Mouse (Mus musculus) forebrain, embryonic 10.5 days (tissue): Measurements from ENCODE around the gene Rnf169. TPM values are rescaled to one million over a fixed set of nuclear protein-coding genes. Genes with fewer than 3 reads are reported as not detected.
"Not testable (repeated sequence)": the region's sequence is repeated elsewhere in the genome, so short reads cannot be mapped to it uniquely, and the experiment has no call there.

Source experiments
- DNase-seq: peaks from one replicate; pipeline ENCODE4 v3.0.0-alpha.2; 2017; ENCODE audit warnings: low spot score; ENCODE audit errors: extremely low spot score
- H3K27ac ChIP-seq: fragments of 300-500 bp; sonication (generic); 2 replicates; pipeline ENCODE4 v1.5.1; 2016; ENCODE audit warnings: mild to moderate bottlenecking
- H3K27me3 ChIP-seq: fragments of 300-500 bp; sonication (generic); 2 replicates; pipeline ENCODE4 v1.6.1; 2016; ENCODE audit warnings: mild to moderate bottlenecking; ENCODE audit not compliant: poor library complexity, severe bottlenecking
- H3K36me3 ChIP-seq: fragments of 300-500 bp; sonication (generic); replicated peaks from 2 replicates; pipeline ENCODE4 v1.6.1; 2016; ENCODE audit warnings: mild to moderate bottlenecking, moderate library complexity
- H3K4me1 ChIP-seq: fragments of 300-500 bp; sonication (generic); 2 replicates; pipeline ENCODE4 v1.6.1; 2016
- H3K4me3 ChIP-seq: fragments of 300-500 bp; sonication (generic); 2 replicates; pipeline ENCODE4 v1.5.1; 2016; ENCODE audit warnings: mild to moderate bottlenecking, moderate library complexity
- H3K9me3 ChIP-seq: fragments of 300-500 bp; sonication (generic); 2 replicates; pipeline ENCODE4 v1.6.1; 2016; ENCODE audit warnings: mild to moderate bottlenecking, moderate library complexity
- WGBS: fragments of 180-500 bp; shearing (Covaris S2); methylation state at CpG from one replicate; pipeline ENCODE4 v1.1.7; 2016; 5-methylcytosine and 5-hydroxymethylcytosine counted together
- polyA plus RNA-seq: library from polyadenylated mRNA; unstranded; fragments of >200 nt; fragmentation: Nextera tagmentation; extraction: Ambion mirVana; gene quantifications from 2 replicates; pipeline ENCODE4 v1.2.1, GENCODE M21; 2016

The Rnf169 gene
- polyA plus RNA-seq, 1 experiment from 2014 or later, result 4.2 TPM

GRCm38 (mm10) chr7:99975819-99976575 is 4.3 kb downstream of the Rnf169 start:
- DNase-seq, result no peak
- Histone ChIP-seq H3K27ac (no peak overlapping the region), H3K36me3 (peaks cover 11% of the 10 kb centered on the region), H3K4me1 (peaks cover 32% of the 10 kb centered on the region), H3K27me3 (no peaks in the 10 kb centered on the region), H3K4me3 (no peak overlapping the region), H3K9me3 (peaks cover 7% of the 10 kb centered on the region; the same call in 1 of the 2 replicates)
- 92% methylated on average over 5 of the region's 5 CpGs for WGBS

DNA sequence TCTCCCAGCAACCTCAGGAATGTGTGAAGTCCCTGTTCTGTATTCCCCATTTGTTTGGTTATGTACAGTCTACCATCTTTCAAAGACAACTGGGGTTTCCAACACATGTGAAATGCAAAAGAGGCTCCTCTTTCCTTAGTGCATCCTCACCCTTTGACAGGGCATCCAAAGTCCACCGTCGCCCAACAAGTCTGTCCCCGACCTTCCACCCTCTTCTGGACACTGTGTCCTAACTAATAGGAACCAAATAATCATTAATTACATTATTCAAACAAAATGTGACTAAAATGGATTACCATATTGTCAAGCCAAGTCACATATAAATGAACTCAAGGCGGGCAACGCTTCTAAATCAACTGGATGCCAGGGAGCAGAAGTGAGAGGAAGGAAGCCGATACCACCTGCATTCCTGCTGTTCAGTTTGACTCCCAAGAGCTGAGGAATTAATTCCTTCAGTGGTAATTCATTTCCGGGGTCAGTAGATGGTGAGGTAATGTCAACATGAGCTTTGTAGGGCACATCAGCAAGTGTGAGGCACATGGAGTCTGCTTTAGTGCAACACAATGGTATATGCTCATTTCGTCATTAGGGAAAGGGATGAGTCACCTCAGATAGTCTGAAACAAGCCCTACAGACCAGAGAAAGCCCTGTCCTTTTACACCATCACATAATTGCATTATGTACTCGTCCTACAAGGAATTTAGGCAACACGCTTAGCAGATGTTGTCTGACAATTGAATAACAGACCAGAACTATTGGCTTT is 5.9 kb downstream of the Rnf169 start:
- DNase-seq, result no peak
- 85% methylated on average over 10 of the region's 10 CpGs for WGBS
- no peak overlapping the region for H3K27ac ChIP-seq

DNA sequence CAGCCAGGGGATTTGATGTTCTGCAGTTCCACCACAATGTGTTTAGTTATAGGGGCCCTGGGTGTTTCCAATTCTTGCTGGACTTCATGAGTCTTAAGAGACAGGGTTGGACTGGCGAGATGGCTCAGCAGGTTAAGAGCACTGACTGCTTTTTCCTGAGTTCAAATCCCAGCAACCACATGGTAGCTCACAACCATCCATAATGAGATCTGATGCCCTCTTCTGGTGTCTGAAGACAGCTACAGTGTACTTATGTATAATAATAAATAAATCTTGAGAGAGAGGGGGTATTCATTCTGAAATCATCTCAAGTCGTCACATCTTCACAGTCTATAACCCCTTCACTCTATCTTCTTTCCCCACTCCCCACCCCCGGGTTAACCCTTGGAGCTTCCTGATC is 7.3 kb downstream of the Rnf169 start:
- not testable (repeated sequence) for DNase-seq, H3K27ac ChIP-seq
- 92% methylated on average over 3 of the region's 3 CpGs for WGBS

More for the DNA sequence above, 5.9 kb downstream of the Rnf169 start:
- peaks cover 39% of the 10 kb centered on the region for H3K4me1 ChIP-seq
- peaks cover 7% of the 10 kb centered on the region; the same call in 1 of the 2 replicates for H3K9me3 ChIP-seq
- no peak overlapping the region for H3K4me3 ChIP-seq
- H3K27me3 ChIP-seq, result no peaks in the 10 kb centered on the region
- H3K36me3 ChIP-seq, result peaks cover 11% of the 10 kb centered on the region

GRCm38 (mm10) chr7:99971926-99972325 is 8.3 kb downstream of the Rnf169 start:
- 85% methylated on average over 2 of the region's 2 CpGs for WGBS
- peaks cover 5% of the 10 kb centered on the region; the same call in 1 of the 2 replicates for H3K9me3 ChIP-seq
- peaks cover 49% of the 10 kb centered on the region for H3K4me1 ChIP-seq
- DNase-seq, result no peak
- no peak overlapping the region for H3K27ac ChIP-seq
- H3K27me3 ChIP-seq, result no peaks in the 10 kb centered on the region
- H3K36me3 ChIP-seq, result peaks cover 5% of the 10 kb centered on the region
- H3K4me3 ChIP-seq, result no peak overlapping the region

More for the DNA sequence above, 7.3 kb downstream of the Rnf169 start:
- not testable (repeated sequence) for H3K27me3 ChIP-seq, H3K9me3 ChIP-seq, H3K4me3 ChIP-seq
- H3K36me3 ChIP-seq, result peaks cover 11% of the 10 kb centered on the region
- H3K4me1 ChIP-seq, result peaks cover 40% of the 10 kb centered on the region

DNA sequence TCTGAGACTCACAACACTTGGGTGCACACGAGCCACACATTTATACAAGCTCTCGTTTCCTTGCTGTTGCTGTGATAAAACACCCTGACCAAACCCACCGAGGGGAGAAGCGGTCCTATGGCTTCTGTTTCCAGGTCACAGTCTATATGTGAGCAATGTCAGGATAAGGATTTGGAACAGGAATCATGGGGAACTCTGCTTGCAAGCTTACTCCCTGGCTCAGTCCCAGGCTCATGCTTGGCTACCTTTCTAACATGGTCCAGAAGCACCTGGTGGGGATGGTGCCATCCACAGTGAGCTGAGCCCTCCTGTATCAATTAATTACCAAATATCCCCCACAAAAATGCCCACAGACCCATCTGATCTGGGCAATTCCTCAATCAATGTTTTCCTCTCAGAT is 11.1 kb downstream of the Rnf169 start:
- no peak for DNase-seq
- WGBS, result 93% methylated on average over 4 of the region's 4 CpGs
- Histone ChIP-seq H3K4me1 (peaks cover 68% of the 10 kb centered on the region), H3K27me3 (no peaks in the 10 kb centered on the region), H3K4me3 (no peak overlapping the region), H3K27ac (no peak overlapping the region), H3K9me3 (no peaks in the 10 kb centered on the region), H3K36me3 (no peaks in the 10 kb centered on the region; the same call in 1 of the 2 replicates)

- no peak for DNase-seq
- 60% methylated on average over 9 of the region's 9 CpGs for WGBS
- Histone ChIP-seq H3K36me3 (no peaks in the 10 kb centered on the region; the same call in 1 of the 2 replicates), H3K9me3 (no peaks in the 10 kb centered on the region), H3K27me3 (no peaks in the 10 kb centered on the region), H3K4me1 (peaks cover 67% of the 10 kb centered on the region), H3K4me3 (no peak overlapping the region), H3K27ac (peak overlapping the region; percentile 60; the same call in 1 of the 2 replicates)
Measured at GRCm38 (mm10) chr7:99966011-99966721, 14.1 kb downstream of the Rnf169 start.

GRCm38 (mm10) chr7:99965020-99965841 is 15.0 kb downstream of the Rnf169 start:
- Histone ChIP-seq H3K4me3 (no peak overlapping the region), H3K27me3 (no peaks in the 10 kb centered on the region), H3K27ac (peak overlapping the region; percentile 70), H3K36me3 (no peaks in the 10 kb centered on the region; the same call in 1 of the 2 replicates), H3K9me3 (no peaks in the 10 kb centered on the region), H3K4me1 (peaks cover 64% of the 10 kb centered on the region)
- 39% methylated on average over 9 of the region's 9 CpGs for WGBS
- DNase-seq, result no peak

DNA sequence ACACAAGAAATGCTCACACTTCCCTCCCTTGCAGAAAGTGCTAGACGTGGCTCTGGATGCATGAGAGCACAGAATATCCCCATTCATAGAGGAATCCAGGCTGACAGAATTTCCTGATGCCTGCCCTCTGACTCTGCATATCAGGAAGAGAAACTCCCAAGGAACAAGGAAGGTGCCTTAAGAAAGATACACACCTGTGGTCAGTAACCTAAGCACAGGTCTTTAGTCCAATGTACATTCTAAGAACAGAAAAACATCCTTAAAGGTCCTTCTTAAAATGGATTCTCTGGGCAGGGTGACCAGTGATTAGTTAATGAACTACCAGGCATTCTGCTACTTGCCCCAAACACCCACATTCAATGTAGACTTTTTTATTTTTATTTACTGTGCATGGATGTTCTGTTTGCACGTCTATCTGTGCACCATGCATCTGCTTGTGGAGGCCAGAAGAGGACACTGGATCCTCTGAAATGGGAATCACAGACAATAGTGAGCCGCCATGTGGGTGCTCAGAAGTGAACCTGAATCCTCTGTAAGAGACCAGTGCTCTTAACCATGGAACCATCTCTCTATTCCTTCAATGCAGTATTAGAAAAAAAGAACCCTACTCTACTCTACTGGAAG is 16.9 kb downstream of the Rnf169 start:
- H3K27me3 ChIP-seq, result no peaks in the 10 kb centered on the region
- H3K9me3 ChIP-seq, result no peaks in the 10 kb centered on the region
- no peaks in the 10 kb centered on the region; the same call in 1 of the 2 replicates for H3K36me3 ChIP-seq
- no peak overlapping the region for H3K27ac ChIP-seq
- H3K4me1 ChIP-seq, result peaks cover 45% of the 10 kb centered on the region
- no peak for DNase-seq
- H3K4me3 ChIP-seq, result no peak overlapping the region
- 88% methylated on average over 3 of the region's 3 CpGs for WGBS

- Histone ChIP-seq H3K27me3 (no peaks in the 10 kb centered on the region), H3K27ac (no peak overlapping the region), H3K9me3 (no peaks in the 10 kb centered on the region), H3K36me3 (no peaks in the 10 kb centered on the region; the same call in 1 of the 2 replicates), H3K4me3 (no peak overlapping the region), H3K4me1 (peaks cover 42% of the 10 kb centered on the region)
- 82% methylated on average over 8 of the region's 8 CpGs for WGBS
- DNase-seq, result no peak
Measured at GRCm38 (mm10) chr7:99962536-99963236, 17.6 kb downstream of the Rnf169 start.

GRCm38 (mm10) chr7:99961518-99961917 is 18.7 kb downstream of the Rnf169 start:
- Histone ChIP-seq H3K27me3 (no peaks in the 10 kb centered on the region), H3K4me1 (peaks cover 31% of the 10 kb centered on the region), H3K9me3 (no peaks in the 10 kb centered on the region), H3K36me3 (no peaks in the 10 kb centered on the region), H3K27ac (no peak overlapping the region), H3K4me3 (no peak overlapping the region)
- no peak for DNase-seq
- 100% methylated on average over 2 of the region's 2 CpGs for WGBS

DNA sequence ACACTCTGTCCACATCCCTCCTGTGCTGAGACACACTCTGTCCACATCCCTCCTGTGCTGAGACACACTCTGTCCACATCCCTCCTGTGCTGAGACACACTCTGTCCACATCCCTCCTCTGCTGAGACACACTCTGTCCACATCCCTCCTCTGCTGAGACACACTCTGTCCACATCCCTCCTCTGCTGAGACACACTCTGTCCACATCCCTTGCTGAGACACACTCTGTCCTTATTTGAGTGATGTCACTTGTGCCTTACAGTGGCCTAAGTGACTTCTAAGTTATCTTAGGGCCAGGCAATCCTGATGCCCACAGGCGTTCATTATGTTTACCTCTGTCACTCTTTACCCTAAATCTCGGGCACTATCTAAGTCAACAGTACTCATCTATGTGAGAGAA is 19.7 kb downstream of the Rnf169 start:
- not testable (repeated sequence) for DNase-seq, H3K4me3 ChIP-seq, H3K27ac ChIP-seq, H3K27me3 ChIP-seq, H3K9me3 ChIP-seq, H3K36me3 ChIP-seq
- WGBS, result 91% methylated on average over 2 of the region's 2 CpGs
- peaks cover 21% of the 10 kb centered on the region for H3K4me1 ChIP-seq
